Mouse (Mus musculus): ENCODE measurements around the gene Cpt1b.

DNA sequence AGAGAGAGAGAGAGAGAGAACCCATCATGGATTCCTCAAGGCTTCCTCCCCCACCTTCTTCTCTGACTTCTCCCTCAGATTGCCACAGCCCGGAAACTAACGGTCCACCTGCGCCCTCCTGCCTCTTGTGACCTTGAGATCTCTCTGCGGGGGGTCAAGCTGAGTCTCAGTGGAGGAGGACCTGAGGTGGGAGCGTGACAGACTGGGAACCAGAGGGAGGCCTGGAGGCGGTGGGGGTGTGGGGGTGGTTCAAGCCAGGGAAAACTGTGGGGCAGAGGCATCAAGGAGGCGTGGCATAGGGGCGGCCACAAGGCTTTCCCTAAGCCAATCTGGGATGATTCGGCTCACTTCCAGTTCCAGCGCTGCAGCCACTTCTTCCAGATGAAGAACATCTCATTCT, 34.6 kb upstream of the Cpt1b start:
- no peak for TF ChIP-seq CTCF (IDR thresholded peaks at IDR 0.05; ENCODE audit: low read depth)
- no peak for TF ChIP-seq EP300 (IDR thresholded peaks at IDR 0.05; ENCODE audit: low read depth)

Data from heart, postnatal 0 days (tissue).